Mouse (Mus musculus) olfactory bulb, adult 2 months (tissue): ENCODE data around the gene Mef2d. TPM values are rescaled to one million over a fixed set of nuclear protein-coding genes. Genes with fewer than 3 reads are reported as not detected.

Source experiments
- H3K27ac ChIP-seq: fragments of 200-500 bp; 2 replicates; pipeline ENCODE4 v1.5.1; 2012; ENCODE audit warnings: low read depth, low read length; ENCODE audit not compliant: insufficient read depth
- H3K4me1 ChIP-seq: fragments of 200-500 bp; 2 replicates; pipeline ENCODE4 v1.6.1; 2012; ENCODE audit warnings: low read length; ENCODE audit not compliant: control insufficient read depth, insufficient read depth
- H3K4me3 ChIP-seq: fragments of 200-500 bp; 2 replicates; pipeline ENCODE4 v1.5.1; 2012; ENCODE audit warnings: mild to moderate bottlenecking, low read depth, low read length, moderate library complexity; ENCODE audit not compliant: insufficient read depth
- CTCF ChIP-seq: fragments of 200-500 bp; IDR thresholded peaks from 2 replicates; pipeline ENCODE4 v1.5.1; 2012; ENCODE audit warnings: low read depth, mild to moderate bottlenecking, low read length, moderate library complexity; ENCODE audit not compliant: insufficient read depth
- POLR2A ChIP-seq: fragments of 200-500 bp; IDR thresholded peaks from 2 replicates; pipeline ENCODE4 v1.6.1; 2012; ENCODE audit warnings: mild to moderate bottlenecking, low read depth, low read length, moderate library complexity; ENCODE audit not compliant: insufficient read depth
- WGBS: fragments of 180-500 bp; shearing (Covaris S2); methylation state at CpG from one replicate; pipeline ENCODE4 v1.1.7; 2018; 5-methylcytosine and 5-hydroxymethylcytosine counted together
- polyA plus RNA-seq: library from polyadenylated mRNA; stranded (reverse); fragments of >200 nt; gene quantifications from 2 replicates; pipeline ENCODE4 v1.2.4, GENCODE M21; 2012; ENCODE audit warnings: low replicate concordance; ENCODE audit not compliant: missing spikeins, insufficient read depth, insufficient read length

Mef2d gene
- polyA plus RNA-seq, 1 experiment = not detected

DNA sequence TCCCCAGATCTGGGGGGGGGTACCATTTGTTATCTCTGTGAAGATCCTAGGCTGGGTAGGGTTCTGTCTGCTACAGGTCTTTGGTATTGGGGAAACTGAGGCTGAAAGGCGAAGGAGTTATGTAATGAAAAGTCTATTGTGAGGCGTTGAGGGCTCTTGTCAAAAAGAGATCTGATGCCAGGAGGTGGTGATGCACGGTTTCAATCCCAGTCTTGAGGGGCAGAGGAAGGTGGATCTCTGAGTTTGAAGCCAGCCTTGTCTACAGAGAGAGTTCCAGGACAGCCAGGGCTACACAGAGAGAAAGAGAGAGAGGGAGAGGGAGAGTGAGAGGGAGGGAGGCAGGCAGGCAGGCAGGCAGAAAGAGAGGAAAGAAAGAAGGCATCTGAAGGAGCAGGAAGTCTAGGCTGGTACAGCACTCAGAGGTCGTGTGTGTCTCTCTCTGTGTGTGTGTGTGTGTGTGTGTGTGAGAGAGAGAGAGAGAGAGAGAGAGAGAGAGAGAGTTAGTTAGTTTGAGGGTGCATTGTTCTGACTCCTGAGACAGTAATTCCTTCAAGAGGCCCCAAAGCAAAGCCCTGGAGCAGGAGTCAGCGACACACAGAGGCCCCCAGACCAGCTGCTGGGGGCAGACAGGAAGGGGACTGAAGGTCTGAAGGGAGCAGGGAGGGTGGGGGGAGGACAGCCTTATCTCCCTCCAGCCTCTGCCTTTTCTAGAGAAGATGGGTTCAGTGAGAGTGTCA is 4.4 kb downstream of the Mef2d start:
- Histone ChIP-seq H3K27ac (peak overlapping the region; percentile 84), H3K4me3 (no peak overlapping the region), H3K4me1 (peaks cover 69% of the 10 kb centered on the region)
- 23% methylated on average over 5 of the region's 5 CpGs for WGBS
- TF ChIP-seq CTCF (no peak), POLR2A (no peak)

DNA sequence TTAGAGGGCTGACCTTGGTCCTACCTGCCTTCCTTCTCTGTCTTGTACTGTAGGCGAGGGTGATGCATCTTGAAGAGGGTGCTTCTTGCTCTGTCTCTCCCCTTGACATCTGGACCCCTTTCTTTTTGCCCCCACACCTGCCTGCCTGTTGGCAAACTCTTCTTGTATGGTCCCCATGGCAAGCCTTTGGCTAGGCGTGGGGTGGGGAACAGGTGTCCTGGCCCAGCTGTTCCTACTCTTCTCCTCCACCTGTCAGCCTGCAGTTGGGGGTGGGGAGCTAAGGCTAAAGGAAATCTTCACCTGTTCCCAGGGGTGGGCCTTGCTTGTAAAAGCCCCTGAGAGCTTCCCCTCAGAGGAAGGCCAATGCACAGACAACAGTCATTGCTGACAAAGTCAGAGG is 5.3 kb downstream of the Mef2d start:
- WGBS = 79% methylated on average over 2 of the region's 2 CpGs
- no peak for TF ChIP-seq CTCF
- TF ChIP-seq POLR2A = no peak
- no peak overlapping the region for H3K4me3 ChIP-seq
- peaks cover 73% of the 10 kb centered on the region for H3K4me1 ChIP-seq
- H3K27ac ChIP-seq = peak overlapping the region; percentile 89; the same call in 1 of the 2 replicates

- no peak for TF ChIP-seq CTCF
- no peak for TF ChIP-seq POLR2A
- 35% methylated on average over 1 of the region's 1 CpGs for WGBS
- Histone ChIP-seq H3K4me1 (peaks cover 77% of the 10 kb centered on the region), H3K4me3 (no peak overlapping the region), H3K27ac (peak overlapping the region; percentile 89)
Observed at GRCm38 (mm10) chr3:88147866-88148265, 5.7 kb downstream of the Mef2d start.

- H3K27ac ChIP-seq = peak overlapping the region; percentile 89
- TF ChIP-seq POLR2A = no peak
- TF ChIP-seq CTCF = no peak
- 69% methylated on average over 5 of the region's 5 CpGs for WGBS
Observed at GRCm38 (mm10) chr3:88148354-88148753, 6.2 kb downstream of the Mef2d start.

DNA sequence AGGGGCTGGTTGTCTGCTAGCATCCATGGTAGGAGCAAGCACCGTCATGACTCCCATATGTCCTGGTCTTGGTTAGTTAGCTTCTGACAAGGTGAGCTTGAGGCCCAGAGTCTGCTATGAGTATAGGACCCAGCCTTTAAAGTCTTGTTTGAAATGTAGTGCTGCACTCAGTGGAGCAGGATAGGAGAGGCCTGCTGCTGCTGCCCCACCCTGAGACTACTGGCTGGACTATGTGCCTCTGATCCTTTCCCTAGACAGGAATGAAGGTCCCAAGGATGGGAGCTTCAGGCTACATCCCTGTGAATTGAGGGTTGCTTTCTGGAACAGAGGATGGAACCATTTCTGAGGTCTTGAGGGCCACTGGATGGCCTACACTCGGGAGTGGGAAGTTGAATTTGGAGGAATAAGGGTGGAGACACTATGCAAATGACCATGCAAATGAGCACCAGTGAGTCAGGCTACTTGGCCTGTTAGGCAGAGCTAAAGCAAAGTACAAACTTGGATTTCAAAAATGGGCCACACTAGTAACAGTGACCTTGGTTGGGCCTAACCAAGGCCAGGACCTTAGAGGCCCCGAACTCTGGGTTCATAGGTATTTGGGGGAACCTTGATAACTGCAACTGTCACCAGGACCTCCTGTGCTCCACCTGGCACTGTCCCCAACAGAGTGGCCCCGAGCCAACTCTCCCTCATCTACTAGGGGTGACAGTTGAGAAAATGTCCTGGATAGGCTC is 6.8 kb downstream of the Mef2d start:
- TF ChIP-seq CTCF (no peak), POLR2A (no peak)
- 29% methylated on average over 4 of the region's 4 CpGs for whole genome bisulfite sequencing
- Histone ChIP-seq H3K27ac (peak overlapping the region; percentile 89), H3K4me3 (peak overlapping the region; percentile 5; the same call in 1 of the 2 replicates), H3K4me1 (peaks cover 82% of the 10 kb centered on the region)

More at GRCm38 (mm10) chr3:88148354-88148753, 6.2 kb downstream of the Mef2d start:
- Histone ChIP-seq H3K4me1 (peaks cover 81% of the 10 kb centered on the region), H3K4me3 (no peak overlapping the region)

GRCm38 (mm10) chr3:88149510-88149974 is 7.4 kb downstream of the Mef2d start:
- H3K27ac ChIP-seq = peak overlapping the region; percentile 89
- no peak for TF ChIP-seq CTCF
- no peak for TF ChIP-seq POLR2A
- H3K4me1 ChIP-seq = peaks cover 82% of the 10 kb centered on the region
- H3K4me3 ChIP-seq = peak overlapping the region; percentile 5; the same call in 1 of the 2 replicates
- 4% methylated on average over 6 of the region's 6 CpGs for WGBS

DNA sequence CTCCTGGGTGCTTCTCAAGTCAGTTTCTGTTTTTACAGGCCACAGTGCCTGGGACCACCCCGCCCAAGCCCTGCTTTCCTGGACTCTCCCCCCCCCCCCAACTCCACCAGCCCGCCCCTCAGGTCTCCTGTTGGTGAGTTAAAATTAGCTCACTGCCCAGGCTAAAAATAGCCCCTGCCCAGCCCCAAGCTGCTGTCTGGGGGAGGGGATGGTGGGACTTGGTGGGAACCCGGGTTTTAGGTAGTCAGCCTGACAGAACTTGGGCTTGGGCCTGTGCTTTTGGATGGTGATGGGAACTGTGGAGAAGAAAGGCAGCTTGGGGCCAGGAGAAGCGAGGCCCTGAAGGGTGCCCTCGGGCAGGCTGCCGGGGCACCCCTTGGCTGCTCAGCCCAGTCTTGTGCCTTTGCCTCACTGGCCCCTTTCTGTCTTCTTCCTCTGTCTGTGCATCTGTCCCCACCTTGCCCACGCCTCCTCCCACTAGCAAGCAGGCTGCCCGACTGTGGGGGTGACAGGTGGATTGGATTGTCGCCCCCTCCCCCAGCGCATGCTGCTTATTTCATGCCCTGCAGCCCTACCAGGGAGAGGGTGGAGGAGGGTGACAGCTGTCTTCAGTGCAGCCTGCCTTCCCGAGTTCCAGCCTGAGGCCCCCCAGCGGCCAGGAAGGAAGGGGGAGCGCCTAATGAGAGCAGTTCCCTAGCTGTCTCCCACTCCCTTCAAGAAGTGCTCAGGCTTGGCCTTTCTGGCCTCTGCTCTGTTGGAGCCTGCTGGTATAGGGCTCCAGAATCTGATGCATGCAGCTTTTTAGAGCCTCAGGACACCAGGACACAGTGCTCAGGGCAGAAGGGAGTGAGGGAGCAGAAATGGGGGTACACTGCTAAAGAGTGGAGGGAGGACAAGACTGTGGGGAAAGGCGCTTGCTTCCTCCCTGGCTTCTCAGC is 8.2 kb downstream of the Mef2d start:
- Histone ChIP-seq H3K4me3 (peak overlapping the region; percentile 12), H3K27ac (peak overlapping the region; percentile 97), H3K4me1 (peaks cover 78% of the 10 kb centered on the region)
- TF ChIP-seq CTCF (no peak), POLR2A (no peak)
- 8% methylated on average over 14 of the region's 14 CpGs for WGBS

GRCm38 (mm10) chr3:88150999-88151364 is 8.8 kb downstream of the Mef2d start:
- Histone ChIP-seq H3K4me1 (peaks cover 77% of the 10 kb centered on the region), H3K27ac (peak overlapping the region; percentile 97), H3K4me3 (no peak overlapping the region)
- no peak for TF ChIP-seq CTCF
- TF ChIP-seq POLR2A = no peak
- WGBS = 20% methylated on average over 3 of the region's 3 CpGs

DNA sequence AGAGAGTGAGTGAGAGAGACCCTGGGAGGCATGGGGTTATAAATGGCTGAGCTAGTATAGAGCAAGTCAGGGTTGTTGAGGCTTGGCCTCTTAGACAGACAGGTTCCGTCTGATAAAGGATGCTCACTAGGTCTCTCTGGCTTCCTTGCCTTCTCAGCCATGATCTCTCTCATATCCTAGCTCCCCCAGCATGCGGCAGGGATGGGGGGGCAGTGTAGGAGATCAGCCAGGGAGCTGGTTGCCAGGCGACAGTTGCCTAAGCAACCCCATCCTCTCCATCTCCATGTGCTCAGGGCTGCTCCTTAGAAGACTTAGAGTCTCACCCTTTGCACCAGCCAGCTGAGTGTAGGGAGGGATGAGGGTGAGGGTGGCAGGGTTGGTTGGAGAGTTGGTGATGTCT is 9.9 kb downstream of the Mef2d start:
- Histone ChIP-seq H3K4me3 (no peak overlapping the region), H3K4me1 (peaks cover 77% of the 10 kb centered on the region)
- 13% methylated on average over 3 of the region's 3 CpGs for WGBS

More for the DNA sequence above, 9.9 kb downstream of the Mef2d start:
- no peak for TF ChIP-seq CTCF
- no peak; the same call in 1 of the 2 replicates for TF ChIP-seq POLR2A
- peak overlapping the region; percentile 97 for H3K27ac ChIP-seq
